Mouse (Mus musculus): Measurements from ENCODE around the gene Timm13. TPM values are rescaled to one million over a fixed set of nuclear protein-coding genes. Genes with fewer than 3 reads are reported as not detected.
A peak's percentile ranks its signal among the peaks of the same experiment; 100 is the strongest.

Gene Timm13
- polyA plus RNA-seq, 1 experiment from 2014 or later: 342 TPM

- WGBS: 4% methylated on average over 14 of the region's 14 CpGs
- no peak for DNase-seq (ENCODE audit: low spot score)
- H3K27me3 ChIP-seq (ENCODE audit: low read depth, poor library complexity, severe bottlenecking): peaks cover 62% of the 10 kb centered on the region
Observed at GRCm38 (mm10) chr10:80931153-80931671, 30.4 kb upstream of the Timm13 start.

GRCm38 (mm10) chr10:80930361-80931152, 29.8 kb upstream of the Timm13 start:
- peak overlapping the region; percentile 62 for H3K4me3 ChIP-seq
- peaks cover 75% of the 10 kb centered on the region for H3K4me1 ChIP-seq
- H3K9me3 ChIP-seq (replicated peaks): no peaks in the 10 kb centered on the region
- peak overlapping the region; percentile 61; the same call in 1 of the 2 replicates for H3K27ac ChIP-seq
- DNase-seq (ENCODE audit: low spot score): peak; percentile 59
- under 1% methylated on average over 45 of the region's 45 CpGs for WGBS
- no peaks in the 10 kb centered on the region for H3K36me3 ChIP-seq
- peaks cover 55% of the 10 kb centered on the region for H3K27me3 ChIP-seq (ENCODE audit: low read depth, poor library complexity, severe bottlenecking)

More at GRCm38 (mm10) chr10:80931153-80931671, 30.4 kb upstream of the Timm13 start:
- no peaks in the 10 kb centered on the region for H3K9me3 ChIP-seq (replicated peaks)
- H3K36me3 ChIP-seq: no peaks in the 10 kb centered on the region
- H3K27ac ChIP-seq: no peak overlapping the region
- H3K4me3 ChIP-seq: peak overlapping the region; percentile 62
- H3K4me1 ChIP-seq: peaks cover 81% of the 10 kb centered on the region

- Histone ChIP-seq H3K27ac (peak within 1 kb of the TSS; percentile 84), H3K4me1 (peaks cover 67% of the 10 kb centered on the region), H3K36me3 (no peaks in the 10 kb centered on the region), H3K27me3 (ENCODE audit: low read depth, poor library complexity, severe bottlenecking) (peaks cover 46% of the 10 kb centered on the region), H3K4me3 (peak within 1 kb of the TSS; percentile 62), H3K9me3 (replicated peaks) (no peaks in the 10 kb centered on the region)
- under 1% methylated on average over 56 of the region's 56 CpGs for WGBS
- peak; percentile 98 for DNase-seq (ENCODE audit: low spot score)
Observed at GRCm38 (mm10) chr10:80929299-80930226, 28.8 kb upstream of the Timm13 start, which contains the start of gene Gadd45b. Gadd45b (plus strand) TSS chr10:80930073.

GRCm38 (mm10) chr10:80928586-80929298, 28.0 kb upstream of the Timm13 start:
- DNase-seq (ENCODE audit: low spot score): peak; percentile 93
- H3K9me3 ChIP-seq (replicated peaks): no peaks in the 10 kb centered on the region
- H3K27ac ChIP-seq: peak overlapping the region; percentile 84
- H3K27me3 ChIP-seq (ENCODE audit: low read depth, poor library complexity, severe bottlenecking): peaks cover 38% of the 10 kb centered on the region
- under 1% methylated on average over 48 of the region's 48 CpGs for WGBS
- peak overlapping the region; percentile 62 for H3K4me3 ChIP-seq
- no peaks in the 10 kb centered on the region for H3K36me3 ChIP-seq
- peaks cover 59% of the 10 kb centered on the region for H3K4me1 ChIP-seq

- 53% methylated on average over 3 of the region's 3 CpGs for WGBS
- peaks cover 14% of the 10 kb centered on the region for H3K27me3 ChIP-seq (ENCODE audit: low read depth, poor library complexity, severe bottlenecking)
- H3K27ac ChIP-seq: no peak overlapping the region
- H3K9me3 ChIP-seq (replicated peaks): no peaks in the 10 kb centered on the region
- no peaks in the 10 kb centered on the region for H3K36me3 ChIP-seq
- H3K4me3 ChIP-seq: no peak overlapping the region
- H3K4me1 ChIP-seq: peaks cover 37% of the 10 kb centered on the region
- DNase-seq (ENCODE audit: low spot score): no peak
Observed at GRCm38 (mm10) chr10:80925472-80925871, 24.7 kb upstream of the Timm13 start.

GRCm38 (mm10) chr10:80921923-80922322, 21.2 kb upstream of the Timm13 start:
- Histone ChIP-seq H3K27me3 (ENCODE audit: low read depth, poor library complexity, severe bottlenecking) (peaks cover 14% of the 10 kb centered on the region), H3K27ac (peak overlapping the region; percentile 73), H3K36me3 (no peaks in the 10 kb centered on the region), H3K4me3 (peak overlapping the region; percentile 44), H3K4me1 (peaks cover 30% of the 10 kb centered on the region), H3K9me3 (replicated peaks) (no peaks in the 10 kb centered on the region)
- 3% methylated on average over 16 of the region's 16 CpGs for WGBS
- no peak for DNase-seq (ENCODE audit: low spot score)

GRCm38 (mm10) chr10:80917779-80918434, 17.1 kb upstream of the Timm13 start, which contains the start of gene Lmnb2:
Lmnb2 (minus strand) TSS chr10:80918245.
- Histone ChIP-seq H3K4me1 (peaks cover 42% of the 10 kb centered on the region), H3K9me3 (replicated peaks) (no peaks in the 10 kb centered on the region), H3K27me3 (ENCODE audit: low read depth, poor library complexity, severe bottlenecking) (peaks cover 9% of the 10 kb centered on the region), H3K27ac (peak within 1 kb of the TSS; percentile 86), H3K4me3 (peak within 1 kb of the TSS; percentile 75), H3K36me3 (peaks cover 36% of the 10 kb centered on the region)
- DNase-seq (ENCODE audit: low spot score): peak; percentile 79
- under 1% methylated on average over 61 of the region's 61 CpGs for WGBS

- peak; percentile 51 for DNase-seq (ENCODE audit: low spot score)
- Histone ChIP-seq H3K4me1 (peaks cover 41% of the 10 kb centered on the region), H3K27me3 (ENCODE audit: low read depth, poor library complexity, severe bottlenecking) (peaks cover 5% of the 10 kb centered on the region), H3K27ac (peak overlapping the region; percentile 86), H3K36me3 (peaks cover 41% of the 10 kb centered on the region), H3K4me3 (peak overlapping the region; percentile 75), H3K9me3 (replicated peaks) (no peaks in the 10 kb centered on the region)
- WGBS: 3% methylated on average over 15 of the region's 15 CpGs
Observed at GRCm38 (mm10) chr10:80917336-80917778, 16.6 kb upstream of the Timm13 start.

- peaks cover 57% of the 10 kb centered on the region for H3K36me3 ChIP-seq
- no peaks in the 10 kb centered on the region for H3K9me3 ChIP-seq (replicated peaks)
- WGBS: over 99% methylated on average over 4 of the region's 4 CpGs
- H3K4me3 ChIP-seq: 0 out of 2 replicates have a peak overlapping the region, but pooled peaks have one; percentile 75
- no peak for DNase-seq (ENCODE audit: low spot score)
- no peak overlapping the region for H3K27ac ChIP-seq
- H3K4me1 ChIP-seq: peaks cover 31% of the 10 kb centered on the region
- H3K27me3 ChIP-seq (ENCODE audit: low read depth, poor library complexity, severe bottlenecking): peaks cover 5% of the 10 kb centered on the region; the same call in 1 of the 2 replicates
Observed at GRCm38 (mm10) chr10:80915736-80916135, 15.0 kb upstream of the Timm13 start.

- 91% methylated on average over 2 of the region's 2 CpGs for WGBS
- Histone ChIP-seq H3K4me3 (no peak overlapping the region), H3K36me3 (peaks cover 62% of the 10 kb centered on the region), H3K9me3 (replicated peaks) (no peaks in the 10 kb centered on the region), H3K27me3 (ENCODE audit: low read depth, poor library complexity, severe bottlenecking) (peaks cover 5% of the 10 kb centered on the region; the same call in 1 of the 2 replicates), H3K4me1 (peaks cover 31% of the 10 kb centered on the region), H3K27ac (no peak overlapping the region)
- DNase-seq (ENCODE audit: low spot score): no peak
Observed at GRCm38 (mm10) chr10:80915260-80915659, 14.5 kb upstream of the Timm13 start.

- Histone ChIP-seq H3K36me3 (peaks cover 72% of the 10 kb centered on the region), H3K27ac (no peak overlapping the region), H3K27me3 (ENCODE audit: low read depth, poor library complexity, severe bottlenecking) (peaks cover 3% of the 10 kb centered on the region; the same call in 1 of the 2 replicates), H3K4me3 (no peak overlapping the region), H3K4me1 (peaks cover 31% of the 10 kb centered on the region), H3K9me3 (replicated peaks) (no peaks in the 10 kb centered on the region)
- DNase-seq (ENCODE audit: low spot score): no peak
- WGBS: 94% methylated on average over 5 of the region's 5 CpGs
Observed at GRCm38 (mm10) chr10:80914253-80914656, 13.5 kb upstream of the Timm13 start.
